Mouse (Mus musculus) heart, embryonic 11.5 days (tissue): ENCODE results near the gene Adra2c. TPM values are rescaled to one million over a fixed set of nuclear protein-coding genes. Genes with fewer than 3 reads are reported as not detected.

ENCODE experiments used
- ATAC-seq: fragments of 200-750 bp; cut with Nextera tagmentation; replicated peaks from 2 replicates; pipeline ENCODE4 v1.8.0; 2017; ENCODE audit warnings: moderate library complexity; ENCODE audit not compliant: insufficient number of reproducible peaks, low FRiP score, low TSS enrichment
- H3K27ac ChIP-seq: fragments of 300-500 bp; sonication (generic); 2 replicates; pipeline ENCODE4 v1.5.1; 2014; ENCODE audit warnings: mild to moderate bottlenecking, low read depth, low read length
- H3K27me3 ChIP-seq: fragments of 300-500 bp; sonication (generic); 2 replicates; pipeline ENCODE4 v1.6.1; 2014; ENCODE audit warnings: mild to moderate bottlenecking, low read length, mixed read lengths; ENCODE audit not compliant: control insufficient read depth, insufficient read depth
- H3K36me3 ChIP-seq: fragments of 300-500 bp; sonication (generic); 2 replicates; pipeline ENCODE4 v1.6.1; 2014; ENCODE audit warnings: mild to moderate bottlenecking, low read length, moderate library complexity, mixed read lengths; ENCODE audit not compliant: control insufficient read depth, insufficient read depth
- H3K4me1 ChIP-seq: fragments of 300-500 bp; sonication (generic); 2 replicates; pipeline ENCODE4 v1.6.1; 2014; ENCODE audit warnings: low read length; ENCODE audit not compliant: control insufficient read depth, insufficient read depth
- H3K4me2 ChIP-seq: fragments of 300-500 bp; sonication (generic); 2 replicates; pipeline ENCODE4 v1.6.1; 2014; ENCODE audit warnings: mild to moderate bottlenecking, moderate library complexity
- H3K4me3 ChIP-seq: fragments of 300-500 bp; sonication (generic); 2 replicates; pipeline ENCODE4 v1.5.1; 2014; ENCODE audit warnings: low read depth, low read length
- H3K9ac ChIP-seq: fragments of 300-500 bp; sonication (generic); 2 replicates; pipeline ENCODE4 v1.6.1; 2014; ENCODE audit warnings: mild to moderate bottlenecking, low read depth, low read length, moderate library complexity
- H3K9me3 ChIP-seq: fragments of 300-500 bp; sonication (generic); replicated peaks from 2 replicates; pipeline ENCODE4 v1.6.1; 2016; ENCODE audit warnings: low read length; ENCODE audit not compliant: control insufficient read depth
- WGBS: fragments of 180-500 bp; shearing (Covaris S2); extraction: QIAGEN DNeasy Blood & Tissue Kit; methylation state at CpG from one replicate; pipeline ENCODE4 v1.1.7; 2014; ENCODE audit not compliant: insufficient replicate concordance; 5-methylcytosine and 5-hydroxymethylcytosine counted together
- polyA plus RNA-seq: library from polyadenylated mRNA; unstranded; fragments of >200 nt; fragmentation: Nextera tagmentation; extraction: Ambion mirVana; gene quantifications from 2 replicates; pipeline ENCODE4 v1.2.1, GENCODE M21; 2014

Adra2c gene
- polyA plus RNA-seq, 1 experiment from 2014 or later, result 0.04 TPM

DNA sequence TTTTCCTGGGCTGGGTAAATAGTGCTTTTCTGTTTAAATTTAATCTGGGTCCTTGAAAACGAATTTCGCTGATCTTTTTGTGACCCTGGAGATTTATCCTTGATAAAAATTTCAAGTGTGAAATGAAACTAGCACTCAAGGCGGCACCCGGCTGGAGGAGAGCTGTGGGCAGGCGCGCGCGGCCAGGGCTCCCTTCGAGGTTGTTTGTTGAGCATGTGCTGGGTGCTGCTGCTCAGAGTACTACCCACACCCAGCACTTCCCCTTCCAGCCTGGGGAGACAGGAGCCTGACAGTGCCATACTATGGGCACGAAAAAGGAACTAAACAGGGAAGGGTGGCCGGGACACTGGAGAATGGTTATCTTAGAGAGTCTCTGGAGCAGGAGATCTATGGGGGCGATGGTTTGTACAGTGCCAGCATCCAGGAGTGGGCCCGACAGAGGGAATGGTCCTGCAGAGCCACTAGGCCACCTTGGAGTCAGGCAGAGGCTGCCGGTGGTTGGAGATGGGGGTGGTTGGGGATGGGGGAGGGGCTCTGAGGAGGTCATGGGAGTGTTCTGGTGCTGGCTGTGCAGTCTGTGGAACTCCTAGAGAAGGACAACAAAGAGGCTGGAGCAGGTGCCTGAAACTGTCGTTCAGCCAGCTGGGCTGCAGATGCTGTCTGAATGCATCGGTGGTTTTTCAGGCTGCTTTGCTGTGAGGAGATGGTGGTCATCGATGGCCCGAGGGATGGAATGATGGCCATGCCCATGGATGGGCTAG lies 35.9 kb downstream of the Adra2c start:
- no peak overlapping the region for H3K27ac ChIP-seq
- no peaks in the 10 kb centered on the region for H3K9me3 ChIP-seq
- H3K4me2 ChIP-seq, result peak overlapping the region; percentile 61
- H3K9ac ChIP-seq, result no peak overlapping the region
- H3K4me3 ChIP-seq, result peak overlapping the region; percentile 34
- H3K36me3 ChIP-seq, result no peaks in the 10 kb centered on the region
- 17% methylated on average over 18 of the region's 18 CpGs for WGBS
- H3K27me3 ChIP-seq, result peaks cover 58% of the 10 kb centered on the region
- no peak for ATAC-seq
- peaks cover 2% of the 10 kb centered on the region; the same call in 1 of the 2 replicates for H3K4me1 ChIP-seq

GRCm38 (mm10) chr5:35314629-35315028 lies 36.5 kb downstream of the Adra2c start:
- H3K27me3 ChIP-seq, result peaks cover 58% of the 10 kb centered on the region
- no peak overlapping the region for H3K4me2 ChIP-seq
- no peak overlapping the region for H3K27ac ChIP-seq
- H3K4me1 ChIP-seq, result peaks cover 2% of the 10 kb centered on the region; the same call in 1 of the 2 replicates
- ATAC-seq, result 0 out of 2 replicates have a peak, but pooled peaks have one; percentile 35
- H3K9ac ChIP-seq, result no peak overlapping the region
- 21% methylated on average over 3 of the region's 3 CpGs for WGBS
- H3K36me3 ChIP-seq, result no peaks in the 10 kb centered on the region
- no peak overlapping the region for H3K4me3 ChIP-seq
- no peaks in the 10 kb centered on the region for H3K9me3 ChIP-seq

DNA sequence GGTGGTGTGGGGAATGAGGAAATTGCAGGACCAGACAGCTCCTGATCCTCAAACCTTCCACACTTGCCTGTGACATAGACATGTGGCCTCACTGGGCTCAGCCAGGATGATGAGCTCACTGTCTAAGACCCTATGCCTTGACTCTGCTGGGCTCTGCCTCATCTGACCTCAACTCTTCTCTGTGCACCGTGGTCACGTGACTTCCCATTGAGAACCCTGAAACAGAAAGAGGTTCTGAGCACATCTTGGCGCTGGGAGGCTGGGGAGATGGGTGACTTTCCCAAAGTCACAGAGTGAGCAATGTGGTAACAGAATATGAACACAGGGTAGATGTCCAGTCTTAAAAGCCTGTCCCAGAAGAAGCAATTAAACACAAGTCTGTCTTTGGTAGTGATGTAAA lies 37.1 kb downstream of the Adra2c start:
- 63% methylated on average over 3 of the region's 3 CpGs for WGBS
- Histone ChIP-seq H3K4me3 (no peak overlapping the region), H3K27me3 (peaks cover 58% of the 10 kb centered on the region), H3K9ac (no peak overlapping the region), H3K9me3 (no peaks in the 10 kb centered on the region), H3K36me3 (no peaks in the 10 kb centered on the region), H3K4me1 (peaks cover 2% of the 10 kb centered on the region; the same call in 1 of the 2 replicates), H3K27ac (no peak overlapping the region), H3K4me2 (no peak overlapping the region)
- no peak for ATAC-seq

- no peaks in the 10 kb centered on the region for H3K9me3 ChIP-seq
- no peak overlapping the region for H3K4me3 ChIP-seq
- no peaks in the 10 kb centered on the region for H3K36me3 ChIP-seq
- H3K27ac ChIP-seq, result no peak overlapping the region
- H3K27me3 ChIP-seq, result peaks cover 10% of the 10 kb centered on the region
- ATAC-seq, result no peak
- no peak overlapping the region for H3K4me2 ChIP-seq
- no peaks in the 10 kb centered on the region for H3K4me1 ChIP-seq
- WGBS, result 78% methylated on average over 2 of the region's 2 CpGs
- no peak overlapping the region for H3K9ac ChIP-seq
These were observed 42.5 kb downstream of the Adra2c start for GRCm38 (mm10) chr5:35320650-35321049.

GRCm38 (mm10) chr5:35330822-35331221 lies 52.7 kb downstream of the Adra2c start:
- H3K36me3 ChIP-seq, result no peaks in the 10 kb centered on the region
- no peak for ATAC-seq
- H3K9me3 ChIP-seq, result no peaks in the 10 kb centered on the region
- H3K27me3 ChIP-seq, result peaks cover 21% of the 10 kb centered on the region
- 65% methylated on average over 4 of the region's 4 CpGs for whole genome bisulfite sequencing
- H3K4me2 ChIP-seq, result no peak overlapping the region
- H3K9ac ChIP-seq, result no peak overlapping the region
- no peak overlapping the region for H3K4me3 ChIP-seq
- H3K27ac ChIP-seq, result no peak overlapping the region
- H3K4me1 ChIP-seq, result no peaks in the 10 kb centered on the region

Other genes with a start within 250 kb of the Adra2c start
- gene Hgfac, start 236.8 kb upstream of the Adra2c start, polyA plus RNA-seq, result 0.23 and 0.66 TPM in 2 replicates
- 2.8 and 3.3 TPM in 2 replicates for gene Dok7, start 221.6 kb upstream of the Adra2c start, polyA plus RNA-seq
- gene Lrpap1, start 172.6 kb upstream of the Adra2c start, polyA plus RNA-seq, result 130 and 151 TPM in 2 replicates
- gene Hmx1, start 110.8 kb downstream of the Adra2c start, polyA plus RNA-seq, result not detected in 2 replicates
- gene Cpz, start 247.4 kb downstream of the Adra2c start, polyA plus RNA-seq, result 4.5 and 5.9 TPM in 2 replicates